ENCODE assay signal across 17 mouse cellular contexts in the genomic region with DNA sequence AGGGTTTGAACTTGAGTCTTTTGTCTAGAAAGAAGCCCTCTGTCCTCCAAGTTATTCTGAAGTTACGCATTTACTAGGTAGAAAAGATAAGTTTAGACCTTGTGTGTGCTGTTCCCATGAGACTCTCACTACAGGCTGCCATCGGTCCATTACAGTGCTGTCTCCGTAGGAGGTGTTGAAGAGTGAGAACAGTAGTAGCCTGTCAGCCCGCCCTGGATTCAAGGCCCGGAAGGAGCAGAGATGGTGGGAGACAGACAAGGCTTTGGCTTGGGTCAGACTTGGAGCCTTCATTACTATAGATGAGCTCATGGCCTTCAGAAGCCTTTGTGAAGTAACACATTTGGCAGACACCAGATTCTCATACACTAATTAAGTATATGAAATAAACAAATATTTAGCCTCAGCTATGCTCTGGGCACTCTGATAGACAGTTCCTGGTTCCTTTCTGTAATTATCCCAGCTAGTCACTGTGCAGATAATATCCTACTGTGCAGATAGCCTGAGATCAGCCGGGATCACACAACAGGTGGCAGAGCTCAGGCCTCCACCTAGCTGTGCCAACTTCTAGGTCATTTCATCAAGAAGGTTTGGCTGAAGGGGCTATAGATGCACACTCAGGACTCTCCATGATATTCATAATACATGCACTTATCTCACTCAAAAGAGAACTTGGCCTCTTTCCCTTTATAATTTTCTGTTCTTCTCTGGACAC. TPM values are rescaled to one million over a fixed set of nuclear protein-coding genes. Genes with fewer than 3 reads are reported as not detected.
"Had no signal": no experiment of that assay in that cellular context is flagged by ENCODE, and none has a peak within 500 bp of the region (broad histone marks: within the 10 kb centered on the region; RNA-seq: fewer than 3 reads in every experiment).

No protein-coding gene starts in this region.

- H3K4me2 ChIP-seq: limb, embryonic 13.5 days; midbrain, embryonic 11.5 days; midbrain, embryonic 15.5 days; neural tube, embryonic 13.5 days; stomach, embryonic 15.5 days had no signal

- H3K4me3 ChIP-seq: limb, embryonic 13.5 days; megakaryocyte, embryonic 14.5 days; midbrain, embryonic 15.5 days; neural tube, embryonic 13.5 days; stomach, embryonic 15.5 days had no signal

- DNase-seq: kidney, adult 11 months; kidney, adult 9 months; kidney, postnatal 36 days; left cerebral cortex, postnatal 4 days; right cerebral cortex, postnatal 14 days; thymus, adult 2 months; thymus, postnatal 25 days had no signal

- H3K9me3 ChIP-seq: limb, embryonic 13.5 days; megakaryocyte, embryonic 14.5 days; midbrain, embryonic 15.5 days; neural tube, embryonic 13.5 days; stomach, embryonic 15.5 days had no signal

- ATAC-seq: midbrain, embryonic 15.5 days had no signal

- H3K27ac ChIP-seq: kidney, postnatal 0 days; limb, embryonic 13.5 days; liver, embryonic 14.5 days; macrophage; midbrain, embryonic 15.5 days; neural tube, embryonic 13.5 days; stomach, embryonic 15.5 days had no signal

- H3K27me3 ChIP-seq: limb, embryonic 13.5 days; megakaryocyte, embryonic 14.5 days; midbrain, embryonic 15.5 days; neural tube, embryonic 13.5 days; stomach, embryonic 15.5 days had no signal

- H3K36me3 ChIP-seq: midbrain, embryonic 15.5 days had no signal

- H3K9ac ChIP-seq: limb, embryonic 13.5 days; liver, embryonic 14.5 days; midbrain, embryonic 15.5 days; neural tube, embryonic 13.5 days; stomach, embryonic 15.5 days had no signal

RNA-seq across cellular contexts. Expression of gene Ccdc92, which starts 11.8 kb away (rescaled TPM):
- total RNA-seq: liver, adult 2 months had no signal
- polyA plus RNA-seq: macrophage had no signal
